Mouse (Mus musculus) midbrain, embryonic 11.5 days (tissue): ENCODE data around the gene Olfr450. TPM values are rescaled to one million over a fixed set of nuclear protein-coding genes. Genes with fewer than 3 reads are reported as not detected.

ENCODE experiments used
- ATAC-seq: fragments of 200-750 bp; cut with Nextera tagmentation; 2 replicates; pipeline ENCODE4 v1.8.0; 2017; ENCODE audit warnings: moderate TSS enrichment, moderate library complexity; ENCODE audit not compliant: low FRiP score
- DNase-seq: peaks from one replicate; pipeline ENCODE4 v3.0.0; 2015; ENCODE audit warnings: low spot score; ENCODE audit errors: missing footprints
- H3K27ac ChIP-seq: fragments of 300-500 bp; sonication (generic); 2 replicates; pipeline ENCODE4 v1.5.1; 2014; ENCODE audit warnings: low read depth, low read length
- H3K27me3 ChIP-seq: fragments of 300-500 bp; sonication (generic); 2 replicates; pipeline ENCODE4 v1.6.1; 2014; ENCODE audit warnings: mild to moderate bottlenecking, low read length, moderate library complexity, mixed read lengths; ENCODE audit not compliant: control insufficient read depth, insufficient read depth
- H3K36me3 ChIP-seq: fragments of 300-500 bp; sonication (generic); 2 replicates; pipeline ENCODE4 v1.6.1; 2014; ENCODE audit warnings: mild to moderate bottlenecking, low read length, moderate library complexity, mixed read lengths; ENCODE audit not compliant: control insufficient read depth, insufficient read depth
- H3K4me1 ChIP-seq: fragments of 300-500 bp; sonication (generic); 2 replicates; pipeline ENCODE4 v1.6.1; 2014; ENCODE audit warnings: low read length; ENCODE audit not compliant: control insufficient read depth, insufficient read depth
- H3K4me2 ChIP-seq: fragments of 300-500 bp; sonication (generic); 2 replicates; pipeline ENCODE4 v1.6.1; 2014; ENCODE audit warnings: mild to moderate bottlenecking, moderate library complexity
- H3K4me3 ChIP-seq: fragments of 300-500 bp; sonication (generic); 2 replicates; pipeline ENCODE4 v1.5.1; 2014; ENCODE audit warnings: low read depth, low read length
- H3K9ac ChIP-seq: fragments of 300-500 bp; sonication (generic); 2 replicates; pipeline ENCODE4 v1.6.1; 2014; ENCODE audit warnings: low read length
- H3K9me3 ChIP-seq: fragments of 300-500 bp; sonication (generic); 2 replicates; pipeline ENCODE4 v1.6.1; 2016; ENCODE audit warnings: low read length; ENCODE audit not compliant: control insufficient read depth
- WGBS: fragments of 180-500 bp; shearing (Covaris S2); extraction: QIAGEN DNeasy Blood & Tissue Kit; methylation state at CpG from one replicate; pipeline ENCODE4 v1.1.7; 2014; 5-methylcytosine and 5-hydroxymethylcytosine counted together
- polyA plus RNA-seq: library from polyadenylated mRNA; unstranded; fragments of >200 nt; fragmentation: Nextera tagmentation; extraction: Ambion mirVana; gene quantifications from 2 replicates; pipeline ENCODE4 v1.2.1, GENCODE M21; 2014

Gene Olfr450
- not detected in 2 replicates for polyA plus RNA-seq

GRCm38 (mm10) chr6:42811639-42812038 lies at the start of gene Olfr450:
Gene Olfr450 (plus strand): TSS chr6:42811939.
- Histone ChIP-seq H3K4me3 (no peak within 1 kb of the TSS), H3K36me3 (no peaks in the 10 kb centered on the region), H3K9ac (no peak within 1 kb of the TSS), H3K9me3 (no peaks in the 10 kb centered on the region), H3K4me2 (no peak within 1 kb of the TSS), H3K27me3 (no peaks in the 10 kb centered on the region), H3K27ac (no peak within 1 kb of the TSS), H3K4me1 (no peaks in the 10 kb centered on the region)
- no peak for DNase-seq
- 77% methylated on average over 1 of the region's 1 CpGs for WGBS
- ATAC-seq, result no peak

GRCm38 (mm10) chr6:42777066-42777465 lies 34.7 kb upstream of the Olfr450 start:
- ATAC-seq, result no peak

DNA sequence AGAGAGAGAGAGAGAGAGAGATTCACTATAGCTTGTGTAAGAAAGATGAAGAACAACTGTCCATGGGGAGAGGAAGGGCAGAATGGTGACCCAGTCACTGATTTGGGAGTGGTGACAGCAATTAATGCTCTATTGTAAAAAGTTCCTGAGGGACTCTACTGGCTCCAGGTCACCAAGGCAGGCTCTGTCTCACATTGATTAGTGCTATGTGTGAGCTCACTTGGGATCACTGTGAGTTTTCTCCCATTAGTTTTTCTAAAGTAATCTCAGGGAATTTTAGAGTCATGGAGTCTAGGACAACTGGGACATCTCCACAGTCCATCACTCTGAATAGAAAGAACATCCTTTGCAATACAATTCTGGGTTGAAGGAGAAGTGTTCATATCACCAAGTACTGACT lies 26.9 kb upstream of the Olfr450 start, which contains the start of gene Olfr452:
Gene Olfr452 (plus strand): TSS at position 301 of the 400 bp plus-strand sequence.
- Histone ChIP-seq H3K4me3 (no peak within 1 kb of the TSS), H3K4me2 (no peak within 1 kb of the TSS), H3K36me3 (no peaks in the 10 kb centered on the region), H3K9ac (no peak within 1 kb of the TSS), H3K27ac (no peak within 1 kb of the TSS), H3K27me3 (no peaks in the 10 kb centered on the region), H3K9me3 (no peaks in the 10 kb centered on the region), H3K4me1 (no peaks in the 10 kb centered on the region)
- ATAC-seq, result no peak
- DNase-seq, result no peak

More at GRCm38 (mm10) chr6:42777066-42777465, 34.7 kb upstream of the Olfr450 start:
- Histone ChIP-seq H3K4me1 (no peaks in the 10 kb centered on the region), H3K36me3 (no peaks in the 10 kb centered on the region), H3K4me2 (no peak overlapping the region), H3K9me3 (no peaks in the 10 kb centered on the region), H3K27ac (no peak overlapping the region), H3K27me3 (no peaks in the 10 kb centered on the region), H3K9ac (no peak overlapping the region), H3K4me3 (no peak overlapping the region)
- 89% methylated on average over 1 of the region's 1 CpGs for WGBS
- DNase-seq, result no peak

- ATAC-seq (peak; percentile 59; the same call in 1 of the 2 replicates), DNase-seq (no peak)
- H3K9me3 ChIP-seq, result no peaks in the 10 kb centered on the region
- WGBS, result 41% methylated on average over 4 of the region's 4 CpGs
- H3K4me2 ChIP-seq, result no peak overlapping the region
- H3K27ac ChIP-seq, result no peak overlapping the region
- H3K4me3 ChIP-seq, result no peak overlapping the region
- H3K27me3 ChIP-seq, result no peaks in the 10 kb centered on the region
- no peaks in the 10 kb centered on the region for H3K36me3 ChIP-seq
- no peaks in the 10 kb centered on the region for H3K4me1 ChIP-seq
- no peak overlapping the region for H3K9ac ChIP-seq
These were observed 21.3 kb upstream of the Olfr450 start for GRCm38 (mm10) chr6:42790247-42790948.

GRCm38 (mm10) chr6:42790949-42791556 lies 20.7 kb upstream of the Olfr450 start:
- no peak overlapping the region for H3K27ac ChIP-seq
- DNase-seq, result no peak
- no peaks in the 10 kb centered on the region for H3K27me3 ChIP-seq
- H3K36me3 ChIP-seq, result no peaks in the 10 kb centered on the region
- no peaks in the 10 kb centered on the region for H3K9me3 ChIP-seq
- H3K4me2 ChIP-seq, result no peak overlapping the region
- WGBS, result 85% methylated on average over 9 of the region's 9 CpGs
- no peak overlapping the region for H3K4me3 ChIP-seq
- ATAC-seq, result no peak
- H3K9ac ChIP-seq, result no peak overlapping the region
- H3K4me1 ChIP-seq, result no peaks in the 10 kb centered on the region

DNA sequence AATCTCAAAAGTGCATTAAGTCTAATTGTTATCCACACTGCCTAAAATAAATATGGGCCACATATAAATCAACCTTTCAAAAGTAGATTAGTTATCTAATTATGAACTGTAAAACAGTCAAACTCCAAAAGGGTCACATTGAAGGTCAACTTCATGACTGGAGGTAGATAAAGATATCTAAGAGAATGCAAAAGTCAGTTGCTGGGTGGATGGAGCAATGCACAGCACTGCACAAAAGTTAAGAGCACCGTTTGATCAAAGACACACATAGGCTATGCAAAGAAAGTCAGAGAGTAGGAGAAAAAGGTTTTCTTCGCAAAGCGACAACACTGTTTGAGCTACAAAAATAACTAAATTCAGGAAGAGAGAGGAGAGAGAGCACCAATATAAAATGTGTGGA lies 16.8 kb upstream of the Olfr450 start:
- DNase-seq (no peak), ATAC-seq (no peak)
- Histone ChIP-seq H3K4me3 (no peak overlapping the region), H3K36me3 (no peaks in the 10 kb centered on the region), H3K27me3 (no peaks in the 10 kb centered on the region), H3K27ac (no peak overlapping the region), H3K4me2 (no peak overlapping the region), H3K9ac (no peak overlapping the region), H3K4me1 (no peaks in the 10 kb centered on the region), H3K9me3 (no peaks in the 10 kb centered on the region)
- 84% methylated on average over 3 of the region's 3 CpGs for WGBS

- H3K4me2 ChIP-seq, result no peak within 1 kb of the TSS
- no peak for ATAC-seq
- no peak for DNase-seq
- no peak within 1 kb of the TSS for H3K9ac ChIP-seq
- H3K27ac ChIP-seq, result no peak within 1 kb of the TSS
- H3K4me3 ChIP-seq, result no peak within 1 kb of the TSS
- H3K36me3 ChIP-seq, result no peaks in the 10 kb centered on the region
- no peaks in the 10 kb centered on the region for H3K27me3 ChIP-seq
- no peaks in the 10 kb centered on the region for H3K4me1 ChIP-seq
- no peaks in the 10 kb centered on the region for H3K9me3 ChIP-seq
These were observed 22.3 kb downstream of the Olfr450 start, which contains the start of gene Olfr449 for GRCm38 (mm10) chr6:42834084-42834483. Gene Olfr449 (plus strand): TSS chr6:42834384.

DNA sequence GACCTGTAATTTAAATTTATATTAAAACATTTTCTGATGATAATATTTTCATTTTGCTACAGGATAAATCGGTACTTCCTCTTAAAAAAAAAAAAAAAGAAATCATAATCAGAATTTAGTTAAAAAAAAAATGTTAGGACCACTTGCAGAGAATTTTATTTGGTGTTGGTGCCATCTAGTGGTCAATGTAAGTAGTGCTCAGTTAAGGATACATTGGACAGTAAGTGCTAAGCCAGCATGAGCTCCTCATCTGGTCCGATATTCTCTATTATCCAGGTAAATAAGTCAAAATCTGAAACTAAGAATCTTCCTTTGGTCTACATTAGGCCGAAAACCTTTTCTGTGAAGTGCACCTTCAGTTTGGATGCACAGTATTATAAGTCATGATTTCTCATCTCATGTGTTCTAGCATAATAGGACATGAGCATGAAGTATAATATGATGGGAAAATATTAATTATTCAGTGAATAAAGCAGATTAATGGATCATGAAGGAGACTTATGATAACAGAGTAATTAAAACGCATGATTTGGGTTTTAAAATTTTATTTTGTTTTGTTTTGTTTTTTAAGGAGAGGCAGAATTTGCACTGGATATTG lies 48.6 kb downstream of the Olfr450 start:
- Histone ChIP-seq H3K27me3 (no peaks in the 10 kb centered on the region), H3K4me3 (no peak overlapping the region), H3K27ac (no peak overlapping the region), H3K9ac (no peak overlapping the region), H3K4me2 (no peak overlapping the region), H3K36me3 (no peaks in the 10 kb centered on the region), H3K9me3 (no peaks in the 10 kb centered on the region), H3K4me1 (no peaks in the 10 kb centered on the region)
- WGBS, result 17% methylated on average over 4 of the region's 4 CpGs
- peak; percentile 96 for DNase-seq
- ATAC-seq, result peak; percentile 75
